Comparison of ENCODE assay signal across 8 mouse cellular contexts in the genomic region with DNA sequence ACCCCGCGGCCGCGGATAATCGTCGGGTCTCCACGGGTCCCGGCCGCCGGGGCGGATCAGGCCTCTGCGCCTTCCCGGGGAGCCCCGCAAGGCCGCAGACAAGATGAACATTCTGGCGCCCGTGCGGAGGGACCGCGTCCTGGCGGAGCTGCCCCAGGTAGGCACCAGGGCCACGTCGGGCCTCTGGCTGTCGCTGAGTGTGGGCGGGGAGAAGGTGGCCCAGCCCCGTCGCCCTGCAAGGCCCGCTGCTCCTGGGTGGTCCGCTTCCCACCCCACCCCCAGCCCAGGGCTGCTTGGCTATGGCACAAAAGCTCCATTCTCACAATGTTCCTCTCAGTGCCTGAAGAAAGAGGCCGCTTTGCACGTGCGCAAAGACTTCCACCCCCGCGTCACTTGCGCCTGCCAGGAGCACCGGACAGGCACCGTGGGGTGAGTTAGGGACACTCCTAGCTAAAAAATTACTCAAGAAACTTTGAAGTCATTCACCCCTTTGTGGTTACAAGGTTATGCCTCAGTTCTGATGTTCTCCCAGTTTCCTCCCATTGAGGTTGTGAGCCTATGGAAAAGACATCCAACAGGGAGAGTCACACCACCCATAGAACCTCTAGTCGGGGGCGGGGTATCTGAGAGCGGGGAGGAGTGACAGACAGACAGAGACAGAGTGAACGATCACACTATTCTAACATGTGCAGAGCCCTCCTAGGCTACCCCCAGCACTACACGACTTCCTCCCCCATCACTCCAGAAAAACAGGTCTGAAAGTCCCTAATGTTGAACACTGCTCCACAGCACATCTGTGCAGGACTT. TPM values are rescaled to one million over a fixed set of nuclear protein-coding genes. Genes with fewer than 3 reads are reported as not detected.
DNase-seq lines count a peak whose midpoint lies in the region; ATAC-seq lines count a peak whose summit lies in the region.

No protein-coding gene starts in this region.

- DNase-seq in urinary bladder, adult 18-20 months (ENCODE audit: low spot score in 2 of 2), result peak; percentile 40 to 44
- no peak for DNase-seq in urinary bladder, adult 2 months (ENCODE audit: low spot score)
- DNase-seq in fibroblast of lung, adult 2 months (ENCODE audit: low read depth), result peak; percentile 71
- DNase-seq in liver, embryonic 13.5 days, result no peak
- DNase-seq in neural tube, embryonic 11.5 days (ENCODE audit: low spot score), result peak; percentile 94
- peak; percentile 79 to 80 for DNase-seq in urinary bladder, postnatal 4 days (ENCODE audit: low spot score in 2 of 2)

- H3K4me2 ChIP-seq in heart, embryonic 13.5 days, result peak overlapping the region; percentile 83
- peak overlapping the region; percentile 58 for H3K4me2 ChIP-seq in kidney, embryonic 16.5 days (replicated peaks; ENCODE audit: low read depth, low read length)
- H3K4me2 ChIP-seq in liver, embryonic 13.5 days, result peak overlapping the region; percentile 61
- H3K4me2 ChIP-seq in neural tube, embryonic 11.5 days (ENCODE audit: low read depth), result peak overlapping the region; percentile 52

- ATAC-seq in heart, embryonic 13.5 days (ENCODE audit: extremely low read depth, insufficient number of reproducible peaks, low FRiP score, low TSS enrichment), result peak; percentile 64; the same call in 1 of the 2 replicates
- ATAC-seq in kidney, embryonic 16.5 days (ENCODE audit: low FRiP score, low TSS enrichment), result peak; percentile 92
- ATAC-seq in liver, embryonic 13.5 days (ENCODE audit: low read depth), result peak; percentile 57
- peak; percentile 90 for ATAC-seq in neural tube, embryonic 11.5 days (ENCODE audit: insufficient read depth, low FRiP score, low TSS enrichment)

- peak overlapping the region; percentile 80 for H3K4me3 ChIP-seq in heart, embryonic 13.5 days
- peak overlapping the region; percentile 81 for H3K4me3 ChIP-seq in kidney, embryonic 16.5 days (ENCODE audit: low read length)
- H3K4me3 ChIP-seq in liver, embryonic 13.5 days (replicated peaks), result peak overlapping the region; percentile 58
- H3K4me3 ChIP-seq in neural tube, embryonic 11.5 days (ENCODE audit: low read depth, low read length), result peak overlapping the region; percentile 65

- peak overlapping the region; percentile 95 for H3K9ac ChIP-seq in heart, embryonic 13.5 days
- peak overlapping the region; percentile 96 for H3K9ac ChIP-seq in kidney, embryonic 16.5 days (replicated peaks; ENCODE audit: low read length)
- peak overlapping the region; percentile 65 for H3K9ac ChIP-seq in liver, embryonic 13.5 days
- peak overlapping the region; percentile 83 for H3K9ac ChIP-seq in neural tube, embryonic 11.5 days (ENCODE audit: low read length)

- peaks cover 24% of the 10 kb centered on the region for H3K4me1 ChIP-seq in heart, embryonic 13.5 days
- H3K4me1 ChIP-seq in kidney, embryonic 16.5 days (ENCODE audit: insufficient read depth, low read length), result peaks cover 25% of the 10 kb centered on the region
- peaks cover 24% of the 10 kb centered on the region for H3K4me1 ChIP-seq in liver, embryonic 13.5 days (replicated peaks)
- H3K4me1 ChIP-seq in neural tube, embryonic 11.5 days (ENCODE audit: control insufficient read depth, insufficient read depth, low read length), result peaks cover 7% of the 10 kb centered on the region; the same call in 1 of the 2 replicates

- H3K27ac ChIP-seq in heart, embryonic 13.5 days (replicated peaks), result peak overlapping the region; percentile 97
- H3K27ac ChIP-seq in kidney, embryonic 16.5 days (ENCODE audit: low read length), result peak overlapping the region; percentile 100
- H3K27ac ChIP-seq in liver, embryonic 13.5 days, result peak overlapping the region; percentile 69
- peak overlapping the region; percentile 92 for H3K27ac ChIP-seq in neural tube, embryonic 11.5 days (ENCODE audit: low read depth, low read length)

- no peaks in the 10 kb centered on the region for H3K9me3 ChIP-seq in heart, embryonic 13.5 days
- H3K9me3 ChIP-seq in kidney, embryonic 16.5 days (ENCODE audit: low read length), result no peaks in the 10 kb centered on the region
- H3K9me3 ChIP-seq in liver, embryonic 13.5 days (replicated peaks), result no peaks in the 10 kb centered on the region
- H3K9me3 ChIP-seq in neural tube, embryonic 11.5 days (ENCODE audit: control insufficient read depth, low read length), result no peaks in the 10 kb centered on the region

- H3K36me3 ChIP-seq in heart, embryonic 13.5 days, result peaks cover 35% of the 10 kb centered on the region
- H3K36me3 ChIP-seq in kidney, embryonic 16.5 days (ENCODE audit: insufficient read depth, low read length), result peaks cover 21% of the 10 kb centered on the region
- H3K36me3 ChIP-seq in liver, embryonic 13.5 days, result peaks cover 4% of the 10 kb centered on the region; the same call in 1 of the 2 replicates
- peaks cover 8% of the 10 kb centered on the region for H3K36me3 ChIP-seq in neural tube, embryonic 11.5 days (ENCODE audit: control insufficient read depth, insufficient read depth, low read length)

- no peaks in the 10 kb centered on the region; the same call in 1 of the 2 replicates for H3K27me3 ChIP-seq in heart, embryonic 13.5 days (replicated peaks)
- H3K27me3 ChIP-seq in kidney, embryonic 16.5 days (ENCODE audit: insufficient read depth, low read length), result no peaks in the 10 kb centered on the region
- peaks cover 72% of the 10 kb centered on the region for H3K27me3 ChIP-seq in liver, embryonic 13.5 days
- H3K27me3 ChIP-seq in neural tube, embryonic 11.5 days (ENCODE audit: control insufficient read depth, insufficient read depth, low read length), result no peaks in the 10 kb centered on the region

- WGBS in heart, embryonic 13.5 days, result 1% methylated on average over 42 of the region's 42 CpGs
- WGBS in kidney, embryonic 16.5 days, result under 1% methylated on average over 42 of the region's 42 CpGs
- 3% methylated on average over 42 of the region's 42 CpGs for WGBS in liver, embryonic 13.5 days (ENCODE audit: insufficient replicate concordance)
- under 1% methylated on average over 42 of the region's 42 CpGs for WGBS in neural tube, embryonic 11.5 days

RNA-seq across cellular contexts. Expression of gene Rab34, which starts 1.2 kb away (rescaled TPM):
- 66.7 and 79.2 TPM in 2 replicates for polyA plus RNA-seq in urinary bladder, adult 2 months (2012; rRNA removed)
- polyA plus RNA-seq in heart, embryonic 13.5 days (2015; fragmentation: Nextera tagmentation; extraction: Ambion mirVana), result 57.5 and 60.9 TPM in 2 replicates
- polyA plus RNA-seq in kidney, embryonic 16.5 days (2015; fragmentation: Nextera tagmentation; extraction: Ambion mirVana), result 128 and 130 TPM in 2 replicates
- 13.5 and 15.6 TPM in 2 replicates for polyA plus RNA-seq in liver, embryonic 13.5 days (2015; fragmentation: Nextera tagmentation; extraction: Ambion mirVana)
- polyA plus RNA-seq in neural tube, embryonic 11.5 days (2014; fragmentation: Nextera tagmentation; extraction: Ambion mirVana), result 75.3 and 82.7 TPM in 2 replicates

RNA-seq across cellular contexts. Expression of gene Proca1, which starts 3.8 kb away (rescaled TPM):
- 3.0 and 3.4 TPM in 2 replicates for polyA plus RNA-seq in urinary bladder, adult 2 months (2012; rRNA removed)
- polyA plus RNA-seq in heart, embryonic 13.5 days (2015; fragmentation: Nextera tagmentation; extraction: Ambion mirVana), result 2.2 and 2.9 TPM in 2 replicates
- polyA plus RNA-seq in kidney, embryonic 16.5 days (2015; fragmentation: Nextera tagmentation; extraction: Ambion mirVana), result 4.5 and 4.8 TPM in 2 replicates
- 0.44 and 0.65 TPM in 2 replicates for polyA plus RNA-seq in liver, embryonic 13.5 days (2015; fragmentation: Nextera tagmentation; extraction: Ambion mirVana)
- polyA plus RNA-seq in neural tube, embryonic 11.5 days (2014; fragmentation: Nextera tagmentation; extraction: Ambion mirVana), result 0.49 and 1.3 TPM in 2 replicates

RNA-seq across cellular contexts. Expression of gene Rpl23a, which starts 6.1 kb away (rescaled TPM):
- polyA plus RNA-seq in urinary bladder, adult 2 months (2012; rRNA removed), result 2,424 and 3,048 TPM in 2 replicates
- 833 and 868 TPM in 2 replicates for polyA plus RNA-seq in heart, embryonic 13.5 days (2015; fragmentation: Nextera tagmentation; extraction: Ambion mirVana)
- polyA plus RNA-seq in kidney, embryonic 16.5 days (2015; fragmentation: Nextera tagmentation; extraction: Ambion mirVana), result 1,090 and 1,147 TPM in 2 replicates
- polyA plus RNA-seq in liver, embryonic 13.5 days (2015; fragmentation: Nextera tagmentation; extraction: Ambion mirVana), result 1,033 and 1,075 TPM in 2 replicates
- 1,230 and 1,275 TPM in 2 replicates for polyA plus RNA-seq in neural tube, embryonic 11.5 days (2014; fragmentation: Nextera tagmentation; extraction: Ambion mirVana)

RNA-seq across cellular contexts. Expression of gene Tlcd1, which starts 12.9 kb away (rescaled TPM):
- polyA plus RNA-seq in urinary bladder, adult 2 months (2012; rRNA removed), result 24.1 and 33.5 TPM in 2 replicates
- polyA plus RNA-seq in heart, embryonic 13.5 days (2015; fragmentation: Nextera tagmentation; extraction: Ambion mirVana), result 14.3 and 14.7 TPM in 2 replicates
- polyA plus RNA-seq in kidney, embryonic 16.5 days (2015; fragmentation: Nextera tagmentation; extraction: Ambion mirVana), result 35.1 and 36.1 TPM in 2 replicates
- 50.3 and 54.3 TPM in 2 replicates for polyA plus RNA-seq in liver, embryonic 13.5 days (2015; fragmentation: Nextera tagmentation; extraction: Ambion mirVana)
- 9.1 and 9.9 TPM in 2 replicates for polyA plus RNA-seq in neural tube, embryonic 11.5 days (2014; fragmentation: Nextera tagmentation; extraction: Ambion mirVana)

RNA-seq across cellular contexts. Expression of gene Nek8, which starts 13.0 kb away (rescaled TPM):
- polyA plus RNA-seq in urinary bladder, adult 2 months (2012; rRNA removed), result 14.4 and 19.7 TPM in 2 replicates
- 12.7 and 13.2 TPM in 2 replicates for polyA plus RNA-seq in heart, embryonic 13.5 days (2015; fragmentation: Nextera tagmentation; extraction: Ambion mirVana)
- 27.9 and 29.1 TPM in 2 replicates for polyA plus RNA-seq in kidney, embryonic 16.5 days (2015; fragmentation: Nextera tagmentation; extraction: Ambion mirVana)
- 8.9 and 9.2 TPM in 2 replicates for polyA plus RNA-seq in liver, embryonic 13.5 days (2015; fragmentation: Nextera tagmentation; extraction: Ambion mirVana)
- 6.6 and 7.8 TPM in 2 replicates for polyA plus RNA-seq in neural tube, embryonic 11.5 days (2014; fragmentation: Nextera tagmentation; extraction: Ambion mirVana)

Comparison
In these comparisons a context has a peak if more than half of its experiments do, and no peak if none do; other contexts are left out.
1. DNase-seq: peak in urinary bladder, adult 18-20 months (2 of 2), fibroblast of lung, adult 2 months (single experiment), neural tube, embryonic 11.5 days (single experiment) and urinary bladder, postnatal 4 days (2 of 2); none in urinary bladder, adult 2 months (single experiment) and liver, embryonic 13.5 days (single experiment).
2. Peak in every context shown above with its lines, with median percentiles within 50 percentile points of each other: ATAC-seq, H3K27ac ChIP-seq, H3K4me2 ChIP-seq, H3K4me3 ChIP-seq and H3K9ac ChIP-seq.